Mouse (Mus musculus) T-helper 1 cell (primary cell): Measurements from ENCODE around the gene Snrnp70.

Experiments
- in situ Hi-C: fragments of 300-600 bp; cut with MboI, MseI; formaldehyde crosslinking; loops from one replicate; pipeline ENCODE4 v1.15.1; 2025; ENCODE audit warnings: high pct_unique_total_duplicates

Snrnp70 gene

GRCm38 (mm10) chr7:45395578-45396336 lies at the start of gene Snrnp70:
Gene Snrnp70, minus strand, starts transcription at chr7:45395742.
- in situ Hi-C loops = loop anchor here (5.0 kb wide), 1 partner anchor 78 kb away; no protein-coding TSS in a partner anchor

GRCm38 (mm10) chr7:45443526-45444420 lies 48.2 kb upstream of the Snrnp70 start:
- in situ Hi-C loops = no loop called here

GRCm38 (mm10) chr7:45437521-45438276 lies 42.2 kb upstream of the Snrnp70 start, which contains the start of gene Ruvbl2:
Gene Ruvbl2, minus strand, starts transcription at chr7:45438096.
- in situ Hi-C loops = no loop called here

GRCm38 (mm10) chr7:45437046-45437445 lies 41.5 kb upstream of the Snrnp70 start:
- in situ Hi-C loops = no loop called here

- in situ Hi-C loops = no loop called here
These were observed 40.9 kb upstream of the Snrnp70 start for GRCm38 (mm10) chr7:45436444-45436843.

GRCm38 (mm10) chr7:45435038-45435437 lies 39.5 kb upstream of the Snrnp70 start:
- in situ Hi-C loops = no loop called here

GRCm38 (mm10) chr7:45434203-45435015 lies 38.9 kb upstream of the Snrnp70 start, which contains the start of gene Gys1:
Gene Gys1, plus strand, starts transcription at chr7:45434844.
- in situ Hi-C loops = no loop called here

- in situ Hi-C loops = no loop called here
These were observed 38.3 kb upstream of the Snrnp70 start for GRCm38 (mm10) chr7:45433835-45434202.

- in situ Hi-C loops = no loop called here
These were observed 31.0 kb upstream of the Snrnp70 start for GRCm38 (mm10) chr7:45426556-45426955.

- in situ Hi-C loops = no loop called here
These were observed 25.7 kb upstream of the Snrnp70 start for GRCm38 (mm10) chr7:45421194-45421593.

- in situ Hi-C loops = no loop called here
These were observed 25.0 kb upstream of the Snrnp70 start, which contains the start of gene Lhb for GRCm38 (mm10) chr7:45420615-45420919. Gene Lhb, plus strand, starts transcription at chr7:45420820.

GRCm38 (mm10) chr7:45419859-45420614 lies 24.5 kb upstream of the Snrnp70 start:
- in situ Hi-C loops = no loop called here

- in situ Hi-C loops = no loop called here
These were observed 22.5 kb upstream of the Snrnp70 start for GRCm38 (mm10) chr7:45417962-45418492.

- in situ Hi-C loops = no loop called here
These were observed 20.1 kb upstream of the Snrnp70 start for GRCm38 (mm10) chr7:45415636-45416035.

- in situ Hi-C loops = no loop called here
These were observed 19.2 kb upstream of the Snrnp70 start for GRCm38 (mm10) chr7:45414740-45415224.

- in situ Hi-C loops = no loop called here
These were observed 18.6 kb upstream of the Snrnp70 start for GRCm38 (mm10) chr7:45413864-45414739.

GRCm38 (mm10) chr7:45413113-45413863 lies 17.7 kb upstream of the Snrnp70 start, which contains the start of gene Ntf5:
Gene Ntf5, plus strand, starts transcription at chr7:45413695.
- in situ Hi-C loops = no loop called here

- in situ Hi-C loops = no loop called here
These were observed 16.9 kb upstream of the Snrnp70 start for GRCm38 (mm10) chr7:45412421-45412820.
